Mouse (Mus musculus) mouse trophoblast stem cell (cell line): Measurements from ENCODE around the gene Pold4.
"Not testable (repeated sequence)": the region's sequence is repeated elsewhere in the genome, so short reads cannot be mapped to it uniquely, and the experiment has no call there.

Source experiments
- in situ Hi-C, 2 experiments: fragments of 300-500 bp; cut with MseI, MboI; formaldehyde crosslinking; loops; 2 replicates in 1 of 2; 3 replicates in 1 of 2; pipeline ENCODE4 v1.15.1; 2025

Gene Pold4

GRCm38 (mm10) chr19:4227894-4228678 is 3.6 kb upstream of the Pold4 start:
- in situ Hi-C loops = no loop called here

- in situ Hi-C loops = no loop called here
Measured at GRCm38 (mm10) chr19:4228891-4229290, 2.8 kb upstream of the Pold4 start.

- in situ Hi-C loops = no loop called here
Measured at GRCm38 (mm10) chr19:4229451-4230076, 2.1 kb upstream of the Pold4 start.

GRCm38 (mm10) chr19:4230415-4230814 is 1.3 kb upstream of the Pold4 start:
- in situ Hi-C loops = no loop called here

GRCm38 (mm10) chr19:4232186-4232572 is 480 bp downstream of the Pold4 start:
- in situ Hi-C loops = no loop called here

GRCm38 (mm10) chr19:4232651-4233050 is 952 bp downstream of the Pold4 start:
- in situ Hi-C loops = no loop called here

- in situ Hi-C loops = no loop called here
Measured at GRCm38 (mm10) chr19:4234548-4234947, 2.8 kb downstream of the Pold4 start.

GRCm38 (mm10) chr19:4240247-4240668 is 8.6 kb downstream of the Pold4 start:
- in situ Hi-C loops = loop anchor here in 1 of 2 experiments (5.0 kb wide), 1 partner anchor 33 kb away; no protein-coding TSS in a partner anchor

GRCm38 (mm10) chr19:4242416-4242815 is 10.7 kb downstream of the Pold4 start:
- in situ Hi-C loops = loop anchor here in 1 of 2 experiments (5.0 kb wide), 1 partner anchor 35 kb away; no protein-coding TSS in a partner anchor

- in situ Hi-C loops = loop anchor here in 1 of 2 experiments (5.0 kb wide), 1 partner anchor 37 kb away; no protein-coding TSS in a partner anchor
Measured at GRCm38 (mm10) chr19:4244775-4245174, 13.1 kb downstream of the Pold4 start.

- in situ Hi-C loops = no loop called here
Measured at GRCm38 (mm10) chr19:4247010-4247409, 15.3 kb downstream of the Pold4 start.

GRCm38 (mm10) chr19:4248683-4249082 is 17.0 kb downstream of the Pold4 start:
- in situ Hi-C loops = not testable (repeated sequence)

GRCm38 (mm10) chr19:4254230-4254629 is 22.5 kb downstream of the Pold4 start:
- in situ Hi-C loops = no loop called here

GRCm38 (mm10) chr19:4255583-4256162 is 24.0 kb downstream of the Pold4 start:
- in situ Hi-C loops = no loop called here

- in situ Hi-C loops = no loop called here
Measured at GRCm38 (mm10) chr19:4257216-4257896, 25.7 kb downstream of the Pold4 start.

GRCm38 (mm10) chr19:4257897-4258252 is 26.2 kb downstream of the Pold4 start:
- in situ Hi-C loops = no loop called here

GRCm38 (mm10) chr19:4261038-4261698 is 29.5 kb downstream of the Pold4 start:
- in situ Hi-C loops = loop anchor here in 1 of 2 experiments (5.0 kb wide), 1 partner anchor 41 kb away; no protein-coding TSS in a partner anchor

- in situ Hi-C loops = loop anchor here in 1 of 2 experiments (5.0 kb wide), 1 partner anchor 40 kb away; no protein-coding TSS in a partner anchor
Measured at GRCm38 (mm10) chr19:4262756-4263155, 31.1 kb downstream of the Pold4 start.

- in situ Hi-C loops = loop anchor here in 1 of 2 experiments (5.0 kb wide), 1 partner anchor 39 kb away; no protein-coding TSS in a partner anchor
Measured at GRCm38 (mm10) chr19:4263702-4264101, 32.0 kb downstream of the Pold4 start.

GRCm38 (mm10) chr19:4264171-4264780 is 32.6 kb downstream of the Pold4 start:
- in situ Hi-C loops = loop anchor here in 1 of 2 experiments (5.0 kb wide), 1 partner anchor 38 kb away; no protein-coding TSS in a partner anchor
